Mouse (Mus musculus): Measurements from ENCODE around the gene Rgl1. TPM values are rescaled to one million over a fixed set of nuclear protein-coding genes. Genes with fewer than 3 reads are reported as not detected.

Gene Rgl1
- polyA plus RNA-seq, 1 experiment from 2014 or later = 13.9 TPM

GRCm38 (mm10) chr1:152524098-152524892, 241.9 kb downstream of the Rgl1 start:
- no peak overlapping the region for H3K4me3 ChIP-seq (ENCODE audit: low read depth, low read length)
- H3K27me3 ChIP-seq (ENCODE audit: control insufficient read depth, insufficient read depth, low read depth, low read length) = no peaks in the 10 kb centered on the region
- no peak overlapping the region for H3K4me2 ChIP-seq (ENCODE audit: low read length)
- WGBS = 91% methylated on average over 22 of the region's 22 CpGs
- no peaks in the 10 kb centered on the region for H3K4me1 ChIP-seq (ENCODE audit: control insufficient read depth, insufficient read depth, low read length)
- no peak overlapping the region for H3K27ac ChIP-seq (ENCODE audit: low read length)
- no peaks in the 10 kb centered on the region for H3K36me3 ChIP-seq (ENCODE audit: control insufficient read depth, insufficient read depth, low read length)
- ATAC-seq = peak; percentile 15; the same call in 1 of the 2 replicates
- H3K9me3 ChIP-seq (replicated peaks; ENCODE audit: control insufficient read depth, low read length, poor library complexity, severe bottlenecking) = no peaks in the 10 kb centered on the region
- no peak overlapping the region for H3K9ac ChIP-seq (ENCODE audit: low read depth, low read length)

- Histone ChIP-seq H3K9ac (ENCODE audit: low read depth, low read length) (no peak overlapping the region), H3K4me3 (ENCODE audit: low read depth, low read length) (no peak overlapping the region), H3K36me3 (ENCODE audit: control insufficient read depth, insufficient read depth, low read length) (no peaks in the 10 kb centered on the region), H3K4me2 (ENCODE audit: low read length) (no peak overlapping the region), H3K27me3 (ENCODE audit: control insufficient read depth, insufficient read depth, low read depth, low read length) (no peaks in the 10 kb centered on the region), H3K27ac (ENCODE audit: low read length) (no peak overlapping the region), H3K9me3 (replicated peaks; ENCODE audit: control insufficient read depth, low read length, poor library complexity, severe bottlenecking) (no peaks in the 10 kb centered on the region), H3K4me1 (ENCODE audit: control insufficient read depth, insufficient read depth, low read length) (no peaks in the 10 kb centered on the region)
- no peak for ATAC-seq
- 87% methylated on average over 11 of the region's 11 CpGs for WGBS
Observed at GRCm38 (mm10) chr1:152523292-152523691, 242.9 kb downstream of the Rgl1 start.

- WGBS = 88% methylated on average over 3 of the region's 3 CpGs
- H3K9ac ChIP-seq (ENCODE audit: low read depth, low read length) = no peak overlapping the region
- no peaks in the 10 kb centered on the region for H3K4me1 ChIP-seq (ENCODE audit: control insufficient read depth, insufficient read depth, low read length)
- H3K27ac ChIP-seq (ENCODE audit: low read length) = no peak overlapping the region
- ATAC-seq = no peak
- no peaks in the 10 kb centered on the region for H3K36me3 ChIP-seq (ENCODE audit: control insufficient read depth, insufficient read depth, low read length)
- no peaks in the 10 kb centered on the region for H3K27me3 ChIP-seq (ENCODE audit: control insufficient read depth, insufficient read depth, low read depth, low read length)
- no peak overlapping the region for H3K4me2 ChIP-seq (ENCODE audit: low read length)
- H3K9me3 ChIP-seq (replicated peaks; ENCODE audit: control insufficient read depth, low read length, poor library complexity, severe bottlenecking) = no peaks in the 10 kb centered on the region
- no peak overlapping the region for H3K4me3 ChIP-seq (ENCODE audit: low read depth, low read length)
Observed at GRCm38 (mm10) chr1:152522226-152522625, 243.9 kb downstream of the Rgl1 start.

- H3K27ac ChIP-seq (ENCODE audit: low read length) = no peak overlapping the region
- H3K4me1 ChIP-seq (ENCODE audit: control insufficient read depth, insufficient read depth, low read length) = no peaks in the 10 kb centered on the region
- no peak for ATAC-seq
- H3K4me2 ChIP-seq (ENCODE audit: low read length) = no peak overlapping the region
- H3K36me3 ChIP-seq (ENCODE audit: control insufficient read depth, insufficient read depth, low read length) = no peaks in the 10 kb centered on the region
- H3K9ac ChIP-seq (ENCODE audit: low read depth, low read length) = no peak overlapping the region
- 77% methylated on average over 16 of the region's 16 CpGs for WGBS
- H3K27me3 ChIP-seq (ENCODE audit: control insufficient read depth, insufficient read depth, low read depth, low read length) = no peaks in the 10 kb centered on the region
- H3K4me3 ChIP-seq (ENCODE audit: low read depth, low read length) = no peak overlapping the region
- H3K9me3 ChIP-seq (replicated peaks; ENCODE audit: control insufficient read depth, low read length, poor library complexity, severe bottlenecking) = no peaks in the 10 kb centered on the region
Observed at GRCm38 (mm10) chr1:152520798-152521575, 245.2 kb downstream of the Rgl1 start.

GRCm38 (mm10) chr1:152518971-152519370, 247.2 kb downstream of the Rgl1 start:
- H3K4me1 ChIP-seq (ENCODE audit: control insufficient read depth, insufficient read depth, low read length) = no peaks in the 10 kb centered on the region
- ATAC-seq = no peak
- no peak overlapping the region for H3K4me2 ChIP-seq (ENCODE audit: low read length)
- H3K27ac ChIP-seq (ENCODE audit: low read length) = no peak overlapping the region
- no peaks in the 10 kb centered on the region for H3K36me3 ChIP-seq (ENCODE audit: control insufficient read depth, insufficient read depth, low read length)
- no peaks in the 10 kb centered on the region for H3K27me3 ChIP-seq (ENCODE audit: control insufficient read depth, insufficient read depth, low read depth, low read length)
- H3K9me3 ChIP-seq (replicated peaks; ENCODE audit: control insufficient read depth, low read length, poor library complexity, severe bottlenecking) = no peaks in the 10 kb centered on the region
- no peak overlapping the region for H3K4me3 ChIP-seq (ENCODE audit: low read depth, low read length)
- no peak overlapping the region for H3K9ac ChIP-seq (ENCODE audit: low read depth, low read length)
- WGBS = 91% methylated on average over 8 of the region's 8 CpGs

GRCm38 (mm10) chr1:152517057-152517570, 249.0 kb downstream of the Rgl1 start:
- Histone ChIP-seq H3K36me3 (ENCODE audit: control insufficient read depth, insufficient read depth, low read length) (no peaks in the 10 kb centered on the region), H3K9ac (ENCODE audit: low read depth, low read length) (no peak overlapping the region), H3K4me2 (ENCODE audit: low read length) (no peak overlapping the region), H3K27me3 (ENCODE audit: control insufficient read depth, insufficient read depth, low read depth, low read length) (no peaks in the 10 kb centered on the region), H3K4me3 (ENCODE audit: low read depth, low read length) (no peak overlapping the region), H3K9me3 (replicated peaks; ENCODE audit: control insufficient read depth, low read length, poor library complexity, severe bottlenecking) (no peaks in the 10 kb centered on the region), H3K4me1 (ENCODE audit: control insufficient read depth, insufficient read depth, low read length) (no peaks in the 10 kb centered on the region), H3K27ac (ENCODE audit: low read length) (no peak overlapping the region)
- no peak for ATAC-seq
- whole genome bisulfite sequencing = 81% methylated on average over 4 of the region's 4 CpGs

- Histone ChIP-seq H3K4me2 (ENCODE audit: low read length) (no peak overlapping the region), H3K27ac (ENCODE audit: low read length) (0 out of 2 replicates have a peak overlapping the region, but pooled peaks have one; percentile 14), H3K27me3 (ENCODE audit: control insufficient read depth, insufficient read depth, low read depth, low read length) (no peaks in the 10 kb centered on the region), H3K9me3 (replicated peaks; ENCODE audit: control insufficient read depth, low read length, poor library complexity, severe bottlenecking) (no peaks in the 10 kb centered on the region), H3K4me1 (ENCODE audit: control insufficient read depth, insufficient read depth, low read length) (no peaks in the 10 kb centered on the region), H3K4me3 (ENCODE audit: low read depth, low read length) (no peak overlapping the region), H3K9ac (ENCODE audit: low read depth, low read length) (no peak overlapping the region), H3K36me3 (ENCODE audit: control insufficient read depth, insufficient read depth, low read length) (no peaks in the 10 kb centered on the region)
- ATAC-seq = peak; percentile 72
- 61% methylated on average over 4 of the region's 4 CpGs for WGBS
Observed at GRCm38 (mm10) chr1:152514256-152514655, 251.9 kb downstream of the Rgl1 start.

GRCm38 (mm10) chr1:152511237-152511636, 254.9 kb downstream of the Rgl1 start:
- Histone ChIP-seq H3K4me3 (ENCODE audit: low read depth, low read length) (no peak overlapping the region), H3K27me3 (ENCODE audit: control insufficient read depth, insufficient read depth, low read depth, low read length) (no peaks in the 10 kb centered on the region), H3K4me2 (ENCODE audit: low read length) (no peak overlapping the region), H3K9ac (ENCODE audit: low read depth, low read length) (no peak overlapping the region), H3K9me3 (replicated peaks; ENCODE audit: control insufficient read depth, low read length, poor library complexity, severe bottlenecking) (no peaks in the 10 kb centered on the region), H3K4me1 (ENCODE audit: control insufficient read depth, insufficient read depth, low read length) (no peaks in the 10 kb centered on the region), H3K36me3 (ENCODE audit: control insufficient read depth, insufficient read depth, low read length) (no peaks in the 10 kb centered on the region), H3K27ac (ENCODE audit: low read length) (no peak overlapping the region)
- WGBS = 79% methylated on average over 4 of the region's 4 CpGs
- ATAC-seq = no peak

All from midbrain, embryonic 16.5 days (tissue).